In the genomic region with DNA sequence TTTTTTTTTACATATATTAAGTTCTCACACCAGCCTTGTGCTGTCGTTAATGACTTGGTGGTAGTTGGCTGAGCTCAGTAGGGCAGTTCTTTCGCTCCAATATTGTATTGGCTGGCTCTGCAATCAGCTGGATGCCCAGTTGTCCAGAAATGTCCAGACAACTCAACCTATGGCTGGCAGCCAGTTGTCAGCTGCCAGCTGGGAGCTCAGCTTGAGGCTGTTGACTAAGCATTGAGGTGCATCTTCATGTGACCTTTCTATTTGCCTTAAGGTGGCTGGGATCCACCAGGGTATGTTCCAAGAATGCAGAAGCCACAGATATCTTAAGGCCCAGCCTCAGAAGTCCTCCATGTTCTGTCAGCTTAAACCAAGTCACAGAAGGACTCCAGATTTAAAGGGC, we compare ENCODE assay signal across 14 mouse cellular contexts. TPM values are rescaled to one million over a fixed set of nuclear protein-coding genes. Genes with fewer than 3 reads are reported as not detected.
DNase-seq lines count a peak whose midpoint lies in the region; ATAC-seq and TF ChIP-seq lines count a peak whose summit lies in the region.
"Had no signal": no experiment of that assay in that cellular context is flagged by ENCODE, and none has a peak within 500 bp of the region (broad histone marks: within the 10 kb centered on the region; RNA-seq: fewer than 3 reads in every experiment).

No protein-coding gene starts in this region.

- TF ChIP-seq CTCF in hindbrain, postnatal 0 days (IDR thresholded peaks at IDR 0.05; ENCODE audit: low read depth), result no peak

- no peak overlapping the region for H3K27ac ChIP-seq in hindbrain, postnatal 0 days
- H3K27ac ChIP-seq in hindbrain, embryonic 16.5 days (ENCODE audit: low read depth, low read length), result no peak overlapping the region
- H3K27ac ChIP-seq: hindbrain, embryonic 13.5 days; midbrain, embryonic 10.5 days had no signal

- H3K4me2 ChIP-seq in hindbrain, postnatal 0 days (ENCODE audit: low read depth, low read length), result no peak overlapping the region
- H3K4me2 ChIP-seq in hindbrain, embryonic 16.5 days (ENCODE audit: low read length), result no peak overlapping the region
- H3K4me2 ChIP-seq: hindbrain, embryonic 13.5 days had no signal

- no peak for ATAC-seq in hindbrain, postnatal 0 days
- ATAC-seq in hindbrain, embryonic 16.5 days, result no peak
- no peak for ATAC-seq in megakaryocyte, adult 5-6 weeks (ENCODE audit: poor library complexity, severe bottlenecking)
- no peak for ATAC-seq in monocyte, adult 5-6 weeks (replicated peaks; ENCODE audit: insufficient number of reproducible peaks, low FRiP score, low TSS enrichment, poor library complexity, severe bottlenecking)
- ATAC-seq: forebrain, embryonic 14.5 days had no signal

- 35% methylated on average over 2 of the region's 2 CpGs for WGBS in hindbrain, postnatal 0 days
- 54% methylated on average over 2 of the region's 2 CpGs for WGBS in hindbrain, embryonic 16.5 days

- H3K36me3 ChIP-seq in hindbrain, postnatal 0 days (ENCODE audit: insufficient read depth, low read length), result no peaks in the 10 kb centered on the region
- H3K36me3 ChIP-seq in hindbrain, embryonic 16.5 days (ENCODE audit: control insufficient read depth, insufficient read depth, low read length), result no peaks in the 10 kb centered on the region
- H3K36me3 ChIP-seq: hindbrain, embryonic 13.5 days; midbrain, embryonic 10.5 days had no signal

- H3K9me3 ChIP-seq in hindbrain, postnatal 0 days (ENCODE audit: low read length), result no peaks in the 10 kb centered on the region
- no peaks in the 10 kb centered on the region for H3K9me3 ChIP-seq in hindbrain, embryonic 16.5 days (ENCODE audit: control insufficient read depth, low read length)
- H3K9me3 ChIP-seq: hindbrain, embryonic 13.5 days; midbrain, embryonic 10.5 days had no signal

- peak; percentile 29 for DNase-seq in hindbrain, postnatal 0 days (ENCODE audit: low spot score)
- DNase-seq in NIH3T3 (ENCODE audit: low read depth), result peak; percentile 49
- peak; percentile 78 for DNase-seq in cerebellum, adult 9-10 months
- DNase-seq in heart, postnatal 14 days, result peak; percentile 42 to 47
- DNase-seq in layer of hippocampus, adult 8-10 months (ENCODE audit: low spot score in 2 of 2), result no peak
- DNase-seq: embryo, embryonic 11 days; spleen, adult 18-20 months; thymus, adult 2 months had no signal

- no peak overlapping the region for H3K4me3 ChIP-seq in hindbrain, postnatal 0 days (ENCODE audit: low read length)
- H3K4me3 ChIP-seq in hindbrain, embryonic 16.5 days (ENCODE audit: low read length), result no peak overlapping the region
- H3K4me3 ChIP-seq: hindbrain, embryonic 13.5 days; midbrain, embryonic 10.5 days had no signal

- intact Hi-C loops in heart, postnatal 14 days (cut with DNase I), result no loop called here

- H3K27me3 ChIP-seq in hindbrain, postnatal 0 days (ENCODE audit: insufficient read depth, low read length), result no peaks in the 10 kb centered on the region
- H3K27me3 ChIP-seq in hindbrain, embryonic 16.5 days (replicated peaks; ENCODE audit: control insufficient read depth, insufficient read depth, low read length), result no peaks in the 10 kb centered on the region
- H3K27me3 ChIP-seq: hindbrain, embryonic 13.5 days had no signal

- no peak overlapping the region for H3K9ac ChIP-seq in hindbrain, postnatal 0 days (replicated peaks; ENCODE audit: low read length)
- no peak overlapping the region for H3K9ac ChIP-seq in hindbrain, embryonic 16.5 days (ENCODE audit: low read depth, low read length)
- H3K9ac ChIP-seq: hindbrain, embryonic 13.5 days had no signal

- peaks cover 4% of the 10 kb centered on the region; the same call in 1 of the 2 replicates for H3K4me1 ChIP-seq in hindbrain, postnatal 0 days (ENCODE audit: insufficient read depth, low read length)
- H3K4me1 ChIP-seq in hindbrain, embryonic 16.5 days (ENCODE audit: control insufficient read depth, insufficient read depth, low read depth, low read length), result no peaks in the 10 kb centered on the region
- H3K4me1 ChIP-seq: midbrain, embryonic 10.5 days had no signal

RNA-seq across cellular contexts. Expression of gene Tnrc6b, which starts 54.3 kb away (rescaled TPM):
- total RNA-seq in hindbrain, postnatal 0 days (2014; rRNA removed), result 27.2 and 33.5 TPM in 2 replicates
- 30.8 and 32.2 TPM in 2 replicates for polyA plus RNA-seq in hindbrain, postnatal 0 days (2015; fragmentation: Nextera tagmentation; extraction: Ambion mirVana)
- 26.8 and 32.9 TPM in 2 replicates for polyA plus RNA-seq in hindbrain, embryonic 16.5 days (2015; fragmentation: Nextera tagmentation; extraction: Ambion mirVana)
- 10 to 100 TPM; 55.4 to 56.4 TPM for total RNA-seq in heart, postnatal 14 days (2021)
- total RNA-seq in megakaryocyte, adult 5-6 weeks (2015), result 41.6 and 54.7 TPM in 2 replicates
- total RNA-seq in megakaryocyte, adult 5-6 weeks (2017), result 32.1 and 40.2 TPM in 2 replicates
- 100 to 1,000 TPM in 3 of 4 experiments, 10 to 100 TPM in 1; 93.3 to 145 (median 128) TPM for total RNA-seq in layer of hippocampus, adult 8-10 months (2022)
- total RNA-seq in monocyte, adult 5-6 weeks (2017), result 42.3 to 110 TPM (median 48.2 TPM) in 3 replicates

Comparison
In these comparisons a context has a peak if more than half of its experiments do, and no peak if none do; other contexts are left out.
1. DNase-seq: peak in hindbrain, postnatal 0 days (single experiment), NIH3T3 (single experiment), cerebellum, adult 9-10 months (single experiment) and heart, postnatal 14 days (2 of 2); none in layer of hippocampus, adult 8-10 months (0 of 2).